Mouse (Mus musculus) hindbrain, embryonic 13.5 days (tissue): ENCODE results near the gene Adamts17. TPM values are rescaled to one million over a fixed set of nuclear protein-coding genes. Genes with fewer than 3 reads are reported as not detected.
A peak's percentile ranks its signal among the peaks of the same experiment; 100 is the strongest.

Experiments
- ATAC-seq: fragments of 200-750 bp; cut with Nextera tagmentation; 2 replicates; pipeline ENCODE4 v1.8.0; 2017; ENCODE audit warnings: moderate TSS enrichment; ENCODE audit not compliant: low FRiP score
- H3K27ac ChIP-seq: fragments of 300-500 bp; sonication (generic); 2 replicates; pipeline ENCODE4 v1.5.1; 2015; ENCODE audit warnings: inconsistent platforms, mild to moderate bottlenecking, moderate library complexity
- H3K27me3 ChIP-seq: fragments of 300-500 bp; sonication (generic); 2 replicates; pipeline ENCODE4 v1.6.1; 2015; ENCODE audit warnings: mild to moderate bottlenecking, inconsistent platforms
- H3K36me3 ChIP-seq: fragments of 300-500 bp; sonication (generic); 2 replicates; pipeline ENCODE4 v1.6.1; 2015; ENCODE audit warnings: mild to moderate bottlenecking, inconsistent platforms
- H3K4me1 ChIP-seq: fragments of 300-500 bp; sonication (generic); replicated peaks from 2 replicates; pipeline ENCODE4 v1.6.1; 2015; ENCODE audit warnings: inconsistent platforms
- H3K4me2 ChIP-seq: fragments of 300-500 bp; sonication (generic); 2 replicates; pipeline ENCODE4 v1.6.1; 2015; ENCODE audit warnings: inconsistent platforms, mild to moderate bottlenecking, moderate library complexity
- H3K4me3 ChIP-seq: fragments of 300-500 bp; sonication (generic); 2 replicates; pipeline ENCODE4 v1.5.1; 2015; ENCODE audit warnings: mild to moderate bottlenecking, inconsistent platforms
- H3K9ac ChIP-seq: fragments of 300-500 bp; sonication (generic); 2 replicates; pipeline ENCODE4 v1.6.1; 2015; ENCODE audit warnings: mild to moderate bottlenecking, inconsistent platforms
- H3K9me3 ChIP-seq: fragments of 300-500 bp; sonication (generic); 2 replicates; pipeline ENCODE4 v1.6.1; 2016; ENCODE audit warnings: inconsistent platforms
- WGBS: fragments of 180-500 bp; shearing (Covaris S2); methylation state at CpG from one replicate; pipeline ENCODE4 v1.1.7; 2015; 5-methylcytosine and 5-hydroxymethylcytosine counted together
- polyA plus RNA-seq: library from polyadenylated mRNA; unstranded; fragments of >200 nt; fragmentation: Nextera tagmentation; extraction: Ambion mirVana; gene quantifications from 2 replicates; pipeline ENCODE4 v1.2.1, GENCODE M21; 2015

Gene Adamts17
- polyA plus RNA-seq, 1 experiment from 2014 or later, result 2.1 TPM

DNA sequence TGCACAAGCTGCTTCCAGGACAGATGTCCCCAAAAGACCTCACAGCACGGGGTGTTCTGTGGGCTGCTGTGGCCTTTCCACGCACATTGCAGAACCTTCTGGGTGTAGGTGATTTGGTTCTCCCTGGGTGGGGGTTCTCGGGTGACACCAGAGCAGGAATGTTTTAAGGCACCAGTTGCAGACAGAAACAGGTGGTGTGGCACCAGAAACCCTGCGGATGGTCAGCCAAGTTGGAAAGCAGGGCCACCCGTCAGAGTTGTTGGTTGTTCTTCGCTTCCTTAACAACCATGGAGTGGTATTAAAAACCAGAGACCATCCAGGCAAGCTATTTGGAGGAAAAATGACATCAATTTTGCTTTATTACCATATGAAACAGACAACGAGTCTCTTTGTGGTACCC lies 62.8 kb downstream of the Adamts17 start:
- no peaks in the 10 kb centered on the region for H3K36me3 ChIP-seq
- WGBS, result 85% methylated on average over 7 of the region's 7 CpGs
- no peak overlapping the region for H3K4me2 ChIP-seq
- no peak overlapping the region for H3K27ac ChIP-seq
- peaks cover under 1% of the 10 kb centered on the region; the same call in 1 of the 2 replicates for H3K9me3 ChIP-seq
- peaks cover 9% of the 10 kb centered on the region; the same call in 1 of the 2 replicates for H3K4me1 ChIP-seq
- H3K9ac ChIP-seq, result no peak overlapping the region
- H3K27me3 ChIP-seq, result no peaks in the 10 kb centered on the region
- ATAC-seq, result no peak
- H3K4me3 ChIP-seq, result no peak overlapping the region

DNA sequence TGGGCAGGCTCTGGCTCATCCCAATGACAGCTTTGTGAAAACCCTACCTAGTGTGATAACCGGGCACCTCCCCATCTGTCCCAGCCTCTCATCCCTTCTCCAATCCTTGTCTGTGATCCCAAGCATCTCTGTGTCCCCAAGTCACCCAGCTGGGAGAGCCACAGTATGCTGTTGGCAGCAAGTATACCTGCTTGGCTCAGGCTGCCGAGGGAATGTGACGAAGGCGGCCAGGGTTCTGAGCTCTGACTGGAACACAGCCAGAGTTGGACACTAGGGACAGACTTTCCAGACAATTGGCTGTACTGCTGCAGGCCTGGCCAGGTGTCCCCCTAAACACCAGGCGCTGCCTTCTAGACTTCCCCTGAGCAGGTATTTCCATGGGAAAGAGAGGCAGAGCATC lies 63.5 kb downstream of the Adamts17 start:
- Histone ChIP-seq H3K4me1 (peaks cover 9% of the 10 kb centered on the region; the same call in 1 of the 2 replicates), H3K4me2 (no peak overlapping the region), H3K27me3 (no peaks in the 10 kb centered on the region), H3K4me3 (no peak overlapping the region), H3K27ac (no peak overlapping the region), H3K36me3 (no peaks in the 10 kb centered on the region), H3K9ac (no peak overlapping the region), H3K9me3 (no peaks in the 10 kb centered on the region)
- whole genome bisulfite sequencing, result 84% methylated on average over 5 of the region's 5 CpGs
- no peak for ATAC-seq

DNA sequence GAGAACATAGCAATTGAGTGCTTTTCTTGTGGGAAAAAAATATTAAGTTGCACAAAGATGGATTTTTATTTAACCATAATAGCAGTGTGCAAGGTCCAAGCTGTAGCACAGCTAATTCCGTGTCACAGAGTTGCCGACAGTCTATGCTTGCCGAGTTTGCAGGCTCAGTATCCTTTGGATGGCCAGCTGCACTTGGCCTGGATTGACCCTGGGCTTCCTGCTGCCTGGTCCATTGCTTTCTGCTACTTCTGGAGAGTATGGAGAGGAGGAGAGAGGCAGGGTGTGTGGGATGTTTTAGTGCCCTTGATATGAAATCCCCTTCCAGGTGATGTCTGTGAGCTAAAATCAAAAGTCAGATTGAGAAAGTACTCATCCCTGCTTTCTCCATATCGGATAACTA lies 66.4 kb downstream of the Adamts17 start:
- Histone ChIP-seq H3K4me2 (no peak overlapping the region), H3K36me3 (no peaks in the 10 kb centered on the region), H3K9me3 (no peaks in the 10 kb centered on the region), H3K9ac (no peak overlapping the region), H3K27ac (no peak overlapping the region), H3K27me3 (no peaks in the 10 kb centered on the region), H3K4me3 (no peak overlapping the region), H3K4me1 (peaks cover 9% of the 10 kb centered on the region; the same call in 1 of the 2 replicates)
- ATAC-seq, result no peak
- 85% methylated on average over 4 of the region's 4 CpGs for WGBS

DNA sequence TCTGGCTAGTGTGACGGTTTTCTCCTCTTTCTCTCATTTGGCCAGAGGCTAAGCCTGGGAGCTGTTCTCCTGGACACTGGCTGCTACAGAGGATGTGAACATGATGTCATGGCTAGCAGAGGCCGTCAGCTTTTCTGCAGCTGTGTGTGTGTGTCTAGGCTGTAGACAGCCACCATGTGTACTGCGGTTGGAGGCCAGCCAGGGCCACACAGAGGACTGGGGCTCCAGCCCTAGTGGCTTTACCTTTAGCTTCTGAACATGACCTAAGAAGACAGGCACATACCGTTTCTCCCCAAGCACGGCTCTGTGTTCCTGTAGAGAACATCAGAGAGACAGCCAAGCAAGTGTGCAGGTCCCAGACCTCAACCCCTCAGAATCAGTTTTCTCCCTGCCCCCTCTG lies 73.3 kb downstream of the Adamts17 start:
- H3K9ac ChIP-seq, result no peak overlapping the region
- no peaks in the 10 kb centered on the region for H3K9me3 ChIP-seq
- 62% methylated on average over 5 of the region's 5 CpGs for WGBS
- H3K4me1 ChIP-seq, result no peaks in the 10 kb centered on the region
- H3K27me3 ChIP-seq, result no peaks in the 10 kb centered on the region
- no peak for ATAC-seq
- no peaks in the 10 kb centered on the region for H3K36me3 ChIP-seq
- H3K4me2 ChIP-seq, result no peak overlapping the region
- no peak overlapping the region for H3K27ac ChIP-seq
- H3K4me3 ChIP-seq, result no peak overlapping the region

DNA sequence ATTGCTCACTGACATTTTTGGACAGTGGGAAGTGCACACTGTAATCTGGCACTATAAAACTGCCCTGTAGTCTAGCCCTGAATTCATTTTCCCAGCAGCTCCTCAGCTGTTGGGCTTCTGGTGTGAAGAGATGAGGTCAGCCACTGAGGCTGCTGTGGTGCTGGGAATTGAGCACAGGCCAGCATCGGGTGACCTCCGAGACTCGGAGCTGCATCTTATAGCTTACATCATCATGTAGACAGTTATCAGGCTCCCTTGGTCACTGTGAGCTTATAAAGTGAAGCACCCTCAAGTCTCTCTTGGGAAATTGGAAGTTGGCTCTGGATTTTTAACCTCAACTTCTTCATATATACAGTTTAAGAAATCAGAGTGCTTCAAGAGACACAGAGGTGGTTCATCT lies 84.1 kb downstream of the Adamts17 start:
- 97% methylated on average over 3 of the region's 3 CpGs for WGBS
- Histone ChIP-seq H3K9me3 (no peaks in the 10 kb centered on the region), H3K4me3 (no peak overlapping the region), H3K9ac (no peak overlapping the region), H3K4me2 (no peak overlapping the region), H3K4me1 (no peaks in the 10 kb centered on the region), H3K27me3 (no peaks in the 10 kb centered on the region), H3K27ac (no peak overlapping the region), H3K36me3 (no peaks in the 10 kb centered on the region)
- ATAC-seq, result no peak

DNA sequence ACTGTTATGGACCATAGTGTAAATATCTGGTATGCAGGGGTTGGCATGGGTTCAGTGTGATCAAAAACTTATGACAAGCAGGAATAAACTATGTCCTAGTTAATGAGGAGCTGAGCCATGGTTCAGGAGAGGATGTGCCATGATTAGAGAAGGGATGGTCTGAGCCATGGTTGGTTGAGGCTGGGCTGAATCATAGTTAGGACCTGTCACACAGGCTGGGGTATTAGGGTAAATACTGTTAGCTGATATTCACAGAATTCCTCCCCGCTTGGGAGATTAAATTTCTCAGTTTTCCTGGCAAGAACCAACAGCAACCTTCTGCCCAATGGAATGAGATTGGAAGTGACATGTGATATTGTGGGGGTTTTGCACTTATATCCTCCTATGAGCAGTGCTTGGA lies 84.6 kb downstream of the Adamts17 start:
- ATAC-seq, result no peak
- WGBS, result 88% methylated on average over 1 of the region's 1 CpGs
- no peak overlapping the region for H3K27ac ChIP-seq
- H3K27me3 ChIP-seq, result no peaks in the 10 kb centered on the region
- H3K9me3 ChIP-seq, result no peaks in the 10 kb centered on the region
- H3K4me1 ChIP-seq, result peaks cover 3% of the 10 kb centered on the region; the same call in 1 of the 2 replicates
- no peaks in the 10 kb centered on the region for H3K36me3 ChIP-seq
- H3K4me3 ChIP-seq, result no peak overlapping the region
- H3K4me2 ChIP-seq, result no peak overlapping the region
- no peak overlapping the region for H3K9ac ChIP-seq

DNA sequence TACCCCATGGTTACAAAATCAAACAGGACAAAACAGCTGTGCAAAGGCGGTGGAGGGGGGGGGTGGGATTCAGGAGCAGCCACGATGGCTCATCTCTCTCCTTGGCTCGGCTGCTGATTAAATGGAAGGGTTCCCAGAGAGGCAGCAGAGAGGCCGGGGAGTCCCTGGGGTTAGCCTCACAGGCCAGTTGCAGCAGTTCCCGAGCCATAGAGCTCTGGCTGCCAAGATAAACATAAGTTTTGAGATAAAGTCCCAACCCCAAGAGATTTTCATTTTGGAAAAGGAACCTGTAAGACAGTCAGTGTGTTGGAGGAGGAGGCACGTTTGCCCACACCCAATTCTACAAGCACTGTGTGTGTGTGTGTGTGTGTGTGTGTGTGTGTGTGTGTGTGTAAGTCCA lies 89.7 kb downstream of the Adamts17 start:
- 42% methylated on average over 6 of the region's 6 CpGs for WGBS
- no peak overlapping the region for H3K9ac ChIP-seq
- no peak overlapping the region for H3K27ac ChIP-seq
- H3K4me3 ChIP-seq, result no peak overlapping the region
- no peak overlapping the region for H3K4me2 ChIP-seq
- no peaks in the 10 kb centered on the region for H3K36me3 ChIP-seq
- H3K27me3 ChIP-seq, result no peaks in the 10 kb centered on the region
- no peaks in the 10 kb centered on the region for H3K9me3 ChIP-seq
- ATAC-seq, result no peak
- H3K4me1 ChIP-seq, result peaks cover 11% of the 10 kb centered on the region; the same call in 1 of the 2 replicates

DNA sequence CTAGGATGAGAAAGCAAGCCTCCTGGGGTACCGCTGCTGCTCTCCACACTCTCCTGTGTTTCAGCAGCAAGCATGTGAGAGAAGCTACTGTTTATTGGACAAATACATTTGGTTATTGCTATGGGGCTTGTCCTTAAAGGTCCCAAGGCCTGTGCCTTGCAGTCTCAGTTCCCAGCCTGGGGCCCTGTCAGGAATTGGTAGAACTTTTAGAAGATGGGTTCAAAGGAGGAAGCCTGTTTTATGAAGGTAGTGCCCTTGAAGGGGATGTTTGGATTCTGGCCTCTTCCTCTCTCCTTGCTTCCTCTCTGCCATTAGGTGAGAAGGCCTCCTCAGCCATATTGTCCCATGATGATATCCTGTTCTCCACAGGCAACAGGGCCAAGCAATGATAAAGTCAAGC lies 91.8 kb downstream of the Adamts17 start:
- H3K9me3 ChIP-seq, result no peaks in the 10 kb centered on the region
- 90% methylated on average over 1 of the region's 1 CpGs for WGBS
- ATAC-seq, result no peak
- no peak overlapping the region for H3K4me2 ChIP-seq
- no peaks in the 10 kb centered on the region for H3K27me3 ChIP-seq
- peaks cover 19% of the 10 kb centered on the region; the same call in 1 of the 2 replicates for H3K4me1 ChIP-seq
- no peaks in the 10 kb centered on the region for H3K36me3 ChIP-seq
- H3K9ac ChIP-seq, result no peak overlapping the region
- H3K4me3 ChIP-seq, result no peak overlapping the region
- no peak overlapping the region for H3K27ac ChIP-seq

DNA sequence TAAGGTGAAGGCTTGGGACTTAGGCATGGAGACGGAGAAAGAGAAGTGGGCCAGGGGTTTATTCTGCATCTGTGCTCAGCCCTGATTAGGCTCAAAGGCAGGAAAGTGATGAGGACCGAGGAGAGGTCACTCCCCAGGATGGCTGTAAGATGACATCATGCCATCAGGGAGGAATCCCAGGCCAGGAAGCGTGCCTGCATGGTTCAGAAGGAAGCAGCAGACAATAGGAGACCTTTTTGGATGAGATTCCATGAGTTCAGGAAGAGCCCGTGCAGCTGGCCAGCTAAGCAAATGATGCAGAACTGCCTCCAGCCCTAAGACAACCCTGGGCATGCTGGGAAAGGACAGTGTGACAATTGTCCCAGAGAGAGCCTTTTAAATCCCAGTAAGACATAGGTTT lies 93.7 kb downstream of the Adamts17 start:
- ATAC-seq, result no peak
- no peak overlapping the region for H3K4me3 ChIP-seq
- H3K9ac ChIP-seq, result no peak overlapping the region
- no peak overlapping the region for H3K27ac ChIP-seq
- 58% methylated on average over 4 of the region's 4 CpGs for WGBS
- H3K27me3 ChIP-seq, result no peaks in the 10 kb centered on the region
- no peaks in the 10 kb centered on the region for H3K9me3 ChIP-seq
- peaks cover 19% of the 10 kb centered on the region; the same call in 1 of the 2 replicates for H3K4me1 ChIP-seq
- no peak overlapping the region for H3K4me2 ChIP-seq
- H3K36me3 ChIP-seq, result no peaks in the 10 kb centered on the region

DNA sequence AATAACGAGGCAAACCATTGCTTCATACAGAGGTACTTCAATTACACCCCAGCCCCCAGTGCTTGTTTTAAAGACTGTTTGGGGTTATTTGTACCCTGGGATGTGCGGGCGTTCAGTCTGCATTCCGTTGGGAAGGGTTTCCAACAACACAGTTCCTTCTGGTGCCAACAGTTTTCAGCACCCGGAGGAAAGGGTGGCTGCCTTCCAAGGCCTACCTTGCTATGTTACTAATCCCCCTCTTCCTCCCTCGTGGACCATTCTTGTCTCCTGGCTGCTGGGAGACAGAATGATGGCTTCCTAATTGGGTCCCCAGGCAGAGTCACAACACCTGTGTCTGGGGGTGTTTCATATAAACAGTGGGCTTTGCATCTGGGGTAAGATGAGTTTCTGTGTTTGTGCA lies 94.5 kb downstream of the Adamts17 start:
- Histone ChIP-seq H3K27ac (no peak overlapping the region), H3K9me3 (no peaks in the 10 kb centered on the region), H3K9ac (no peak overlapping the region), H3K4me3 (no peak overlapping the region), H3K4me2 (no peak overlapping the region), H3K27me3 (no peaks in the 10 kb centered on the region), H3K36me3 (no peaks in the 10 kb centered on the region), H3K4me1 (peaks cover 17% of the 10 kb centered on the region; the same call in 1 of the 2 replicates)
- 72% methylated on average over 6 of the region's 6 CpGs for WGBS
- ATAC-seq, result no peak

DNA sequence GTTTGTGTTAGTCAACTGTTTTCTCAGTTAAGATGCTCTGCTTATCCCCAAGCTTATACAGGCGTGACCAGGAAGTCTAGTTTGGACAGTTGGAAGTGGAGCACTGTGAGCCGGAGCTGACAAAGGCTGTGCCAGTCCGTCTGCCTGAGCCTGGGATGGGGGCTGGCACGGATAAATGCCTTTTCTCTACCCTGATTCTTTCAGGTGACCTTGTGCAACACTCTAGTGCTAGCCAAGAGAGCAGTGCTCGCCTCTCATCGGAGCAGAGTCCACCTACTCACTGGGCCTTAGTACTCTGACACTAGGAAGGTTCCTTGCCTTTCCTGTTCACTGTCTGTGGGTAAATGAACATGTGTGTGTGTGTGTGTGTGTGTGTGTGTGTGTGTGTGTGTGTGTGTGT lies 95.5 kb downstream of the Adamts17 start:
- Histone ChIP-seq H3K27ac (no peak overlapping the region), H3K9ac (no peak overlapping the region), H3K4me3 (no peak overlapping the region), H3K4me2 (no peak overlapping the region), H3K27me3 (no peaks in the 10 kb centered on the region), H3K36me3 (no peaks in the 10 kb centered on the region), H3K4me1 (peaks cover 13% of the 10 kb centered on the region; the same call in 1 of the 2 replicates), H3K9me3 (no peaks in the 10 kb centered on the region)
- no peak for ATAC-seq
- 82% methylated on average over 6 of the region's 6 CpGs for WGBS

DNA sequence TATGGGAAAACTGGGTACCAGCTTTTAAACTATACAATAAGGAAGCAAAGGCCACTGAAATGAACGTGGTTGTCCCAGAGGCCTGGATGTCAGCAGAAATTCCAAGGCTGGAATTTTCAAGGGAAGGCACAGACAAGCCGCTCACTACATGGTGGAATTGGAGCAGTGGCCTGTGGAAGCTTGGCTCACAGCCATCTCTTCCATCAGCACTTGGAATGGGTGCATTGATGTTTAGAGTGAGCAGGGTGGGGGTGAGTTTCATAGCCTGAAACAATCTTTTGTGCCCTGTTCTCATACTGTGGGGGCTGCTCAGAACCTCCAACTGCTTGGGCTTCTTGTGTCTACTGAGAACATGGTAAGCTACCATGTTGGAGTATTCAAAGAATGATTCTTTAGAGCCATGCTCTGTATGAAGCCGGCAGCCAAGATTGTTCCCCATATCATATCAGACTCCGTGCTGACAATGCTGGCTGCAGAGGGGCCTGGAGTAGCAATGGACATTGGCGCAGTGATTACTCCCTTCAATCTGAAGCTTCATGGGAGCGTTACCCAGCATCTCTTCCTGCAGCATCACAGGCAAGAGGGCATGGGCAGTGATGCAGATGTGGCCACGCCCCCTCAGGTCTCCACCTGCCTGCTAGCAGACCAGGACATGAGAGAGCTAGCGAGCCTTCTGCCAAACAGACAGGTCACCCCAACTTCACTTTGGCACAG lies 96.7 kb downstream of the Adamts17 start:
- 83% methylated on average over 8 of the region's 8 CpGs for WGBS
- H3K27ac ChIP-seq, result 0 out of 2 replicates have a peak overlapping the region, but pooled peaks have one; percentile 30
- H3K4me3 ChIP-seq, result no peak overlapping the region
- no peaks in the 10 kb centered on the region for H3K27me3 ChIP-seq
- H3K4me2 ChIP-seq, result no peak overlapping the region
- H3K36me3 ChIP-seq, result no peaks in the 10 kb centered on the region
- ATAC-seq, result peak; percentile 52; the same call in 1 of the 2 replicates
- H3K4me1 ChIP-seq, result peaks cover 13% of the 10 kb centered on the region; the same call in 1 of the 2 replicates
- no peaks in the 10 kb centered on the region for H3K9me3 ChIP-seq
- no peak overlapping the region for H3K9ac ChIP-seq

DNA sequence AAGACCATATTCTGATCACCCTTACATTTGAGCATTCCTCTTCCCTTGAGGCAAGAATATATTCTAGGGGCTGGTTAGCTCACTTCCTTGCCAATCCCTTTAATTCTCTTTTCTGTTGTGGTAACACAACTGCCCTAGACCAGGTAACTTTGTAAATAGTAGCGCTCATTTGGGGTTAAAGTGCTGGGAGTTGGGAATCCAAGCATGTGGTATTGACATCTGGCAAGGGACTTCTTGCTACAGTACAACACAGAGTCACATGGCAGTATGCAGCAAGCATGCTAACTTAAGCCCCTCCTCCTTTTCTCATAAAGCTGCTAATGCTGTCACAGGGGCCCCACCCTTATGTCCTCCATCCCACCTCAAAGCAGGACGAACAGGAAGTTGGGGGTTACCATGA lies 97.4 kb downstream of the Adamts17 start:
- ATAC-seq, result no peak
- no peaks in the 10 kb centered on the region for H3K27me3 ChIP-seq
- H3K4me2 ChIP-seq, result no peak overlapping the region
- no peak overlapping the region for H3K27ac ChIP-seq
- no peaks in the 10 kb centered on the region for H3K9me3 ChIP-seq
- no peak overlapping the region for H3K9ac ChIP-seq
- 61% methylated on average over 2 of the region's 2 CpGs for WGBS
- no peak overlapping the region for H3K4me3 ChIP-seq
- H3K4me1 ChIP-seq, result peaks cover 13% of the 10 kb centered on the region; the same call in 1 of the 2 replicates
- H3K36me3 ChIP-seq, result no peaks in the 10 kb centered on the region
